Mouse (Mus musculus) urinary bladder, postnatal 36 days (tissue): Measurements from ENCODE around the gene Cpt1a.

Source experiments
- DNase-seq, 2 experiments: peaks; one replicate each; pipeline ENCODE4 v3.0.0; 2022; ENCODE audit warnings: low spot score in 2 of 2, mixed read lengths in 1 of 2

Gene Cpt1a

DNA sequence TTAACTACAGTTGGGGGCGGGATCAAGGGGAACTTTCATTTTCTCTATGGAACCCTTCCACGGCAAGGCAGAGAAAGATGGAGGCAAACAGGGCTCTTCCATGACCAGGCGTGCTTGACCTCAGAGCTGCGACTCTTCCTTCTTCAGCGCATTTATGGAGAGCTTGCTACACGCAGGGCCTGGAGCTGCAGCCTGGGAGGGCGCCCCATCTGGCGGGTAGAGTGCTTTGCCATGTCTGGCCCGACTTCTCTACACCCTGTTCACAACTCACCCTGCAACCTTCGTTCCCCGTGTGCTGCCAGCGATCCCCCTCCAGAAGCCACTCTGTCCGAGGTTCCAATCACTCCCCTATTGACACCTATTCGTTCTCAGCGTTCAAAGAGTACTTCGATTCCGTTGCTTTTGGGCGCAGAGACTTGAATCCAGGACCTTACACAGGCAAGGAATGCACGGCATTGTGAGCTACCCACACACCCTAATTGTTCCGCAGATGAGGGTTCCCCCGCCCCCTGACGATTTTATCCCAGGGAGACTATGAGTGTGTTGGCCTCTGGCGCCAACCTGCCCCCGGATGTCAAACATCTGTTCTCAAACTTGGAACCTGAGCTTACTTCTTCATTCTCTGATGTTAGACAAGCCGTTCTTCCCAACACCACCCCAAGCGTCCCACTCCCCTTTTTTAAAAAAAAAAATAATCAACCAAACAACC lies at the start of gene Cpt1a:
TSS of gene Cpt1a (plus strand) at position 74 of the 709 bp plus-strand sequence.
- DNase-seq, result peak in 1 of 2 experiments; percentile 50

DNA sequence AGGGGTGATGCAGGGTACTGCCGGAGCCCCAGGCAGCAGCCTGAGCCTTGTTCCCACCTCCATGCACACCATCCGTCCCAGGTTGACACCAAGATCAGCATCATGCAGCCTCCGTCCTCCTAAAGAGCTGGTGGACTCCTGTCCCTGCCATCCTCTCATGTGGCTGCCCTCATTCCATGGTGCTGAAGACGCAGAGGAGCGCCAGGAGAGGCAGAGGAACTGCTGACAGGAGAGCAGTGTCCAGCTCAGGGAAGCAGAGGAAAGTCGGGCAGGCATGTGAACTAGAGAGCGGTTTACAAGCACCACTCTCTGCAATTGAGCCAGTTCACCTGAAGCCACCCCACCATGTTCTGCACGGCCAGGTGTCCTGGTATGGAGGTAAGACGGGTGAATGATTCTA lies 48.8 kb upstream of the Cpt1a start:
- DNase-seq, result no peak

DNA sequence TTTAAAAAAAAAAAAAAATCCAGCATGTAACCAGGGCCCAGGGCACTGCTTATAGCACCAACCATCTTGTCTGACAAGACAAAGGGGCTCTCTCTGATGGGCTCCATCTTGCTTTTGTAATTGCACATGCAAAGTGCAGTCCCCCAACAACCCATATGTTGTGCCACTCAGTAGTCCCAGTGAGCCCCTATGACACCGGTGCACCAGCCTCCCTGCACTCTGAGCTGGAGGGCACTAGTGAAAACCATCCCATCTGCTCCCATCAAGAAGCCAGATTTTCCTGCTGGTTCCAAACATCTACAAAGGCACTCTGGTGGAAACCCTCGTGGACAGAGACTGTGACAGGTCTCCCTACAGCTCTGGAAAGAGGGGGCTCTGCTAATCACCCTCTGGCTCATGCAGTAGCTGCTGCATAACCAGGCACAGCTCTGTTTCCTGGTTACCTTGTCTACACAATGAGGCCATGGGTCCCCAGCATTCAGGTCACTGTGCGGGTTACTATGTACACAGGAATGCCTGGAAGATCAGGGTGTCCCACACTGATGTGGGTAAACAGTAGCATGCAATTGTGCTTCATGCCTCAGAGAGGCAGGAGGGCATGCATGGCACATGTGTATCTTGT lies 46.3 kb upstream of the Cpt1a start:
- no peak for DNase-seq

DNA sequence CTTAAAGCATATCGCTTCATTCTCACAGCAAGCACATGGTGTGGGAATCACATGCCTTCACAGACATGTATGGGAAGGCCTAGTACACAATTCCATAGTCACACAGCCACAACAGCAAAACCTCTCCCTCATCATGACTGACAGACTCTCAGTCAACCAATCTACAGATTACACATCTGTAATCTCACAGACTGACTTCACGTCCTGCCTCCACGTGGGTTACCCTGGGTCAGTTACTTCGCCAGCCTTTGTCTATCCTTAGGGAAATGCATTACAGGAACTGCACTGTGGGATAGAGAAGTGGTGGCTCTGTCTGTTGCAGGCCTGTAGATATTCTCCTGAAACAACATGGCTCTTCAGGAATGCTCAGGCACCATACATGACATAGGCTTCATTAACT lies 40.2 kb upstream of the Cpt1a start:
- no peak for DNase-seq

DNA sequence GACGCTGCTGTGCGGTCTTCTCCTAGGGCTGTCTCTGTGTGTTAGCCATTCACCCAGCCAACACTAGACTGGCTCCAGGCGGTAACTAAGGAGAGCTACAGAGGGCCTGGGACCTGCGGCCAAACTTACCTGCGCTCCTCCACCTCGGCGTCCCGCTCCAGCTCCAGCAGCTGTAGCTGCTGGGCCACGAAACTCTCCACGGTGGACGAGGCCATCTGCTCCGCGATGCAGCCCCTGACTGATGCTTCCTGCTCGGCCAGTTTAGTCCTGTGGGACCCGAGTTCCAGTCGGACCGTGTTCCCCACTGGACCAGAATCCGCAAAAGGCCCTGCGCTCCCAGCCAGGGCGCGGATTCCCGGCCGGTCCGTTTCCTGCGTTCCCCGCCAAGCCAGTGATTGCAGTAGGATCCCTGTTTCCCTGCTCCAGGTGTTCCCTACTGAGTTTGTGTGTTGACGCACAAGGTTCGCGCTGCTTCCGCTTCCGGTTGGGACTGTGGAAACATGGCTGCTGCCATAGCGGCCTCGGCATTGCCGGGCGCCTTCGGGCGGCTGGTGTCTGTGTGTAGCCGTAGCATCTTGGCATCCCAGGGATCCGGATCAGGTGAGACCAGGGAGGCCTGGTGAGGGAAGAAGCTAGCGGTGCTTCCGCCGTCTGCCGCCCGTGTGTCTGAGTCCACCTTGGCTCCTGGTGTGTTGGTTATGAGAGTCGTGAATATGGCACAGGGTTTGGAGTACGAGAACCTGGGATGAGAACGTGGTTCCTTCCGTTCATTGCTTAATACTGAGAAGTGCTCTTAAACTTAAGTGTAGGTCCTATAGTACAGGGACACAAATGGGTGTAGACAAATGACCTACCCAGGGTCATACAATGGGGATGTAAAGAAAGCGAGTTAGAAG lies 39.3 kb upstream of the Cpt1a start, which contains the start of the genes Mrpl21 and Ighmbp2:
TSS of gene Mrpl21 (plus strand) at position 330 of the 896 bp plus-strand sequence.
TSS of gene Ighmbp2 (minus strand) at position 446 of the 896 bp plus-strand sequence.
- DNase-seq, result peak; percentile 90

DNA sequence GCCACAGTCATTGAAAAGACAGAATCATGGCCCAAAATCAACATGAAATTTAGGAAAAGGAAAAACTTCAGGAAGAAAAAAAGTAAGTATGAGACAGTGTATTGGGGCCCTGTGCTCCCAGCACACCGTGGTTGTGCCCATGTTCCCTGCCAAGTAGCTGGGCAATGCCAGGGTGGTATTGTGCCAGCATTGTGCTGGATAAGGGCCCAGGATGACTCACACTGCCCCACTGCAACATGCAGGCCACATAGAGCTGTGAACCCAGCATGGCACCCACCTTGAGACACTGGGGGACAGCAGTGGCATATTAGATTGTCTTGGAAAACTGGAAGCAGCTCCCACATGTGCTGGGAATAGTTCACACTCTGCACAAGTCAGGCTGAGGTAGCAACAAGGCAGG lies 33.1 kb upstream of the Cpt1a start:
- DNase-seq, result no peak

DNA sequence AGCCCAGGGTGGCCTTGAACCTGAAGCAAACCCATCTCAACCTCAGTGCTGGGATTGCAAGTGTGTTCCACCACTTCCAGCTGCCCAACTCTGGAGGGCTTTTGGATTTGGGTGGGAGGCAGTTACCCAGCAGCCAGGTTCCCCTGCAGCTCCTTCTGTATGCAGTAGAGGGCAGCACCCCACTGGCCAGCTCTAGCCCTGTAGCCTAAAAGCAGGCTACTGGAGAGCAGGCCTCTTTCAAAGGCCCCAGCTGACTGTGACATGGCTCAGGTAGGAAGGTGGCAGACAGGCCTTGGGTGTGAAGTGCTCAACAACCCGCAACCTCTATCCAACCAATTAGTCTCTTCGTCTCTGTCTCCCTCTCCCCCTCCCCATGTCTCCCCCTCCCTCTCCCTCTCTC lies 30.1 kb upstream of the Cpt1a start:
- DNase-seq, result peak; percentile 32 to 52

DNA sequence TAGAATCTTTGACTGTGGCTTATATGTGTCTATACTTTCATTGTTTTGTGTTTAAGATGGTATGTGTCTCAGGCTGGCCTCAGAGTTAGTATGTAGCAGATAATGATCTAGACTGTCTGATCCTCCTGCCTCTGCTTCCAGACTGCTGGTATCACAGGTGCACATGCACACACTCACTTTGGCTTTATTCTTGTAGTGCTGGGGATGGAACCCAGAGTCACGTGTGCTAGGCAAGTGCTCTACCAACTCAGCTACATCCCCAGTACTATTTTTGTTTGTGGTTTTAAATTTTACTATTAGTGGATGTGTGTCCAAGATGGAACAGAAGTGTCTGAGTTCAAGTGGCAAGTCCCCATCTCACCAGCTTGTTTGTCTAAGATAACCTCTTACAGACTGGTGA lies 29.1 kb upstream of the Cpt1a start:
- no peak for DNase-seq

DNA sequence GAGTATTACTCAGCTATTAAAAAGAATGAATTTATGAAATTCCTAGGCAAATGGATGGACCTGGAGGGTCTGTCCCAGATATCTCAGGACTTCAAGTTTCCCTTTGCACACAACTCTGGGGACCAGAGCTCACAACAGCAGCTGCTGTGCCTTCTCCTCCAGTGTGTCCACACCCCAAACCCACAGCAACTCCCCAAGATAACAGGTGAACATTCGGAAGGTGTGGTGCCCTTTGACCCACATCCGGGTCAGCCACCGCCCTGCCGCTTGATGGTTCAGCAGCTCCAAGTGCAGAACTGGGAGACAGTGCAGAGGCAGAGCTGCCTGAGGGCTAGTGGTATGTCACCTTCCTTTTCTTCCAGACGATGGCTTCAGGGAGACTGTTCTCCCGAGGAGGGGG lies 26.9 kb upstream of the Cpt1a start:
- DNase-seq, result no peak

DNA sequence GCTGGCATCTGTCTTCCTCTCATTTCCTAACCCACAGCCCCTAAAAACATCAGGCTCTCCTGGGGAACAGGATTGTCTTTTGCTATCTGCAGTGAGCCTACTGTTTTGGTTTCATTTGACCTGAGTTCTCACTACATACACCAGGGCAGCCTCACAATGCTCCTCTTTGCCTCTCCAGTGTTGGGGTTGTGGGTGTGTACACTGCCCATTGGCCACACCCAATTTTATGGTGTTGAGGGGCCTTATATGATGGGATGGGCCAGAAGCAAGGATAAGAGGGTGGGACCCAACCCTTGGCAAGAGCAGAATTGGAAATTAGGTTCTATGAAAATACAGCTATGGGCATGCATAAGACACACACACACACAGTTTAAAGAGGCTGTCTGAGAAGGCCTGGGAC lies 25.1 kb upstream of the Cpt1a start:
- no peak for DNase-seq

DNA sequence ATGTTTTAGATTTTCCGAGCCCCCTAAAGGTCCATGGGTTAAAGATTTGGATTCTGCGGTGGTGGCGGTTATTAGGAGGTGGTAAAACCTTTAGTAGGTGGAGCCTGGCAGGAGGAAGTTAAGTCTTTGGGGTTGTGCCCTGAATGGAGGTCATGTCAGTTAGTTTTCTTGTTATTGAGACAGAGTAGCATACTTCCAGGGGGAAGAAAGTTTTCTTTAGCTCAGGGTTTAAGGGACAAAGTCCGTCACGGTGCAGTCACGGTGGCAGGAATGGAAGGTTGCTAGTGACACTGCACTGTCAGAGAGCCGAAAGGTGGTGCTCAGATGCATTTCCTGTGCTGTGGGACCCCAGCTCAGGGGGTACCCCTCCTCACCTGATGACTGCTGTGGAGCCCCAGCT lies 24.4 kb upstream of the Cpt1a start:
- DNase-seq, result no peak

DNA sequence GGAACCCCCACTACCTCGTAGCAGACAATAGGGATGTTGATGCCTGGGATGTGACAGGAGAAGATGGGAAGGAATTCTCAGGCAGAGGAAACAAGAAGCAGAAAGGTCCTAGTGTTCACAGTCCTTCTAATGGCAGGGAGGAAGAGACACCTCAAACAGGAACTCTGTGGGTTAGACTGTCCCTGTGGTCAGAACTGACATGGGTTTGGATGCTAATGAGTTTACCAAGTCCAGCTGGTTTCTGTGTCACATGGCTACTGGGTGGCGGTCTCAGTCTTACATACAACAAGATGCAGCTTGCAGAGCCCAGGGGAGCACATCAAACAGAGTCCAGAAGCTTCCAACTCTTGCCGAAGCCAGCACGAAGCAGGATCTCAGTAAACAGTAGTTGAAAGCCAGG lies 18.1 kb upstream of the Cpt1a start:
- no peak for DNase-seq

DNA sequence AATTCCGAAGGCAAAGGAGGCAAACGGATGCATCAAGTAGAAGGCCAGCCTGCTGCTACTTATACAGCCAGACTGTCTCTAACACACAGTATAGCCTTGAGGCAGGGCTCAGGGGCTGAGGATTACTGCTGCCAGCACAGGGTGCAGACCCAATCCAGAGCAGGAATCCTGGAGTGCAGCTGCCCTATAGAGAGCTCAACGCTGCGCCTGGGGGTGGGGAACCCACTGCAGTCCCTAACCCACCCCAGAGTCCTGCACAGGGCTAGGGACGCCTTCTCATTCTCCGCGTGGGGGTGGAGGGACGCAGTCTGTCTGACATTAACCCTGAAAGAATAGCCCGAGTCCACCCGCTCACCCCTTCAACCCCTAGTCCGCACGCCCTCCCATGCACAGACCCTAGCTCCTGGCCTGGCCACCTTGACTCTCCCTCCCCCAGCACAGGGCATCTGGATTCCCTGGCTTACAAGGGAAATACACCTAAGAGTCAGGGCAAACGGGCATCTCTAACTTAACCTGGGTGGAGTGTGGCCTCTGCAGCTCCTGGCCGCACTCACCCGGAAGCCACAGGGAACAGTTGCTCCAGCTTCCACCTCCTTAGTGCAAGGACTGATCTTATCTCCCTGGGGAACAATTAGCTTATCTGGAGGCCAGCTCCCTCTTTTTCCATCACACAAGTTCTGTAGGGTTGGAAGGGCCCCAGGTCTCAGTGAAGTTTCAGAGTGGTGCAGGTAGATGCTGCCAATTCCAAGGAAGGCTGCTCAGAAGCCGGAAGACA lies 14.8 kb upstream of the Cpt1a start:
- no peak for DNase-seq

DNA sequence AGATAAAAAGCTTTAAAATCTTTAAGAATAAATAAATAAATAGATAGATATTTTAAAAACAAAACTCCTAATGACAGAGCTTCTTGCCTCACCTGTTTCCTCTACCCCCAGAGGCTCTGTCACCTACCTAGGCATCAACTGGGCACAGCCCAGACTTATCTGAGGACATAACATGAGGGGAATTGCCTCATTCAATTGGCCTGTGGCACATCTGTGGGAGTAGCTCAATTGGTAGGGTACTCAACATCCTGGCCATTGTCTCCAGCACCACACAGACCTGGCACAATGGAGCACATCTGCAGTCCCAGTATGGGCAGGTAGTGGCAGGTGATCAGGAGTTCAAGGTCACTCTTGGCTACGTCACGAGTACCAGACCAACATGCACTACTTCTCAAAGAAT lies 2.8 kb upstream of the Cpt1a start:
- no peak for DNase-seq

DNA sequence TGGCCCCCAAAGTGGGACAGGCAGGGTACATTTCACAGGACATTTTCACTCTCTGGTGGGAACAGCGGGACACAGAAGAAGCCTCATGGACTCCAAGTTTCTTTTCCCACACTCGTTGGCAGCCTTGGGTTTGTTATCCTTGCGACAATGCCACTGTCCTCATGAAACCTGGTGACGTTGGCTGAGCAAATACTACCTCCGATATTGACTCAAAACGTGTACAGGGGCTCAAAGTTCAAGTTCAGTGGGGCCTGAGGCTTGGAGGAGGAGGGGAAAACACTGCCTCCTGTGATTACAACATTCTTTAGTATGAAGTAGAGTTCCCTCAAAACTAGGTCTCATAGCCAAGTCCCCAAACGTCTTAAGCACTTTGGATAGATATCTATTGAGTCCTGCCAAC lies 2.0 kb upstream of the Cpt1a start:
- no peak for DNase-seq

DNA sequence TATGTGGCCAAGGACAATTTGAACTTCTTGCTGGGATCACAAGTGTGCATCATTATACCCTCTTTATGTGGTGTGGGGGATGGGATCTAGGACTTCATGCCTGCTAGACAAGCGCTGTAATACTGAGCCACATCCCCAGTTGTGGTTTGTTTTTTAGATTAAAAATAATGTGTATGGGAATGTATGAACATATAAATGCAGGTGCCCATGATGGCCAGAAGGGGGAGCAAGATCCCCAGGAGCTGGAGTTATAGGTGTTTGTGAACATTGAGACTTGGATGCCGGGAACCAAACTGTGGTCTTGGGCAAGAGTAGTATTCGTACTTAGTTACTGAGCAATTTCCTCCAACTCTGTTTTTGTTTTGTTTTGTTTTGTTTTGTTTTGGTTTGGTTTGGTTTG lies 1.3 kb upstream of the Cpt1a start:
- DNase-seq, result no peak

DNA sequence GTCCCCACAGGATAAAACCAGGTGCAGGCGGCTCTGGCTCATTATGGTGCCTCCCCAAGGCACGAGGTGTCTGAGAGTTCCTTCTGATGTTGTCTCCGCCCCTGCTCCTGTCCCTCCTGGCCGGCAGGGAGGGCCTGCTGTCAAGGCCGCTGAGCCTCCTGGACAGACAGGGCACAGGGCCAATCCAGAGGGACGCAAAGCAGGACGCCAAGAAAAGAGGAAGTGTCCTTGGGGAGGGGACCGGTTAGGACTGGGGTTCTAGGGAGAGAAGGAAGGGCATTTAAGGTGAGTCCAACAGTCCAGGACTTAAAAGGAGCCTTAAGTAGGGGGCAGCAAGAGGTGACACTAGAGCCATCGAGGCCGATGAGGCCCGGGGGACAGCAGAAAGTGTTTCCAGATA lies 517 bp upstream of the Cpt1a start:
- peak in 1 of 2 experiments; percentile 61 for DNase-seq

DNA sequence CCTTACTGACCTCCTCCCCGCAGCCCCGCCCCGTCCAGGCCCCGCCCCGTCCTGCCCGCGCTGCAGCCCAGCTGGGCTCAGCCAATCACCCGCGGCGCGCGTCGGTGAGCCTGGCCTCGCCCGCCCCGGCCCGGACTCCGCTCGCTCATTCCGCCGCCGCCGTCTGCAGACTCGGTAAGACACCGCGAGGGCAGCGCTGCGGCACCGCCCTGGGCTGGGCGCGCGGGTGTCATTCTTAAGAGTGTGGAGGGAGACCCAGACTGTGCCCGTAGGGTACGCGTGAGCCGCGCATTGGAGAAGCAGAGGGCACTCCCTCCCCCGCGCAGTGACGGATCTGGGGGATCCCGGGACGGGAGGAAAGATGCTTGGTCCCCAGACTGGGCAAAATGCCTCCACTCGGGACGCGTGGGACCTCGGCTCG lies 1.1 kb downstream of the Cpt1a start:
- peak; percentile 81 to 90 for DNase-seq

DNA sequence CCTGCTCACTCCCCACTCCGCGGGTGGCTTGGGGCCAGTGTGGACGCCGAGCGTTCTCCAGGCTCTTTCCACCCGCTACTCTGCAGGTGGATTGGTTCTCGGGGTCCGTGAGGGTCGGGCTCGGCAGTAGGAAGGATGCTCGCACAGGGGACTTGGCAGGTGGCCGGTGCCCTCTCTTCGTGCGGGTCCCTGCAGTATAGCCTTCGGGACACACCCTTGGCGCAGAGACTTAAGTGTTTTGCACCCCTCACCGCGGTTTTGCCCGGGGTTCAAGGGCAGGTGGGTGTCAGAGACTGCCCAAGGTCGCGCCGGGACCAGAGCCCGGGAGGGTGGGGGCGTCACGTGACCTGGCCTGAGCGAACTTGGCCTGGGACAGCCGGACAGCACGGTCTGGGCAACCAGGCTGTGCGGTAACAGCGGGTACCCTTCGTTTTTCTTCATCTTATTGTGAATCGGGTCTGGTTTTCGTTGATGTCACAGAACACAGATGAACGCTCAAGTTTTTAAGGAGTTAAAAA lies 1.7 kb downstream of the Cpt1a start:
- peak; percentile 59 to 76 for DNase-seq

DNA sequence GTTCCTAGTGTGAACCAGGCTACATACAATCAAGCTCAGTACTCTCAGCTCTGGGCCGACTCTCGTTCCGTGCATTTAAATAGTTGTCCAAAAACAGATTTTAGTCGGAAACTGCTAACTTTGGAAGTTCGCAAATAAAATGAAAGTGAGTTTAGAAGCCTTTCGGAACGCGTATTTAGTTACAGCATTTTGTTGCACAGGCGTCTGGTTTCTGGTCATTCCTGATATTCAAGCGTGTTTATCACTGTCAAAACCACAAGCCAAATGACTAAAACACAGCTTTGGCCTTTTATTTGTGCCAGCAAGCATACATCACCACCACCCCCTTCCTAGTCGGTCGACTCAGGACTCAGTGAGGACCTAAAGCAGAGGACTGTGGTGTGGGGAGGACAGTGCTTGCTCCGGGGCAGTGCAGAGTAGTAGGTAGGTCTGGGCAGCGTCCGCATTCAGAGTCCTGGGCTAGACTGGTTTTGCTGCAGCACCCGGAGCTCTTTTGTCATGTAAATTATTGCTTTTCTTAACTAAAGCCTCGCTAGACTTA lies 2.2 kb downstream of the Cpt1a start:
- DNase-seq, result peak in 1 of 2 experiments; percentile 40
